In genomic region chrX:160766233-160766616, GRCm38 (mm10) we compare ENCODE assay signal across 8 mouse cellular contexts. TPM values are rescaled to one million over a fixed set of nuclear protein-coding genes. Genes with fewer than 3 reads are reported as not detected.
A peak's percentile ranks its signal among the peaks of the same experiment; 100 is the strongest.
DNase-seq lines count a peak whose midpoint lies in the region; ATAC-seq and TF ChIP-seq lines count a peak whose summit lies in the region.

No protein-coding gene starts in this region.

- no peak for TF ChIP-seq POLR2A in small intestine, adult 2 months (IDR thresholded peaks at IDR 0.05; ENCODE audit: low read depth, low read length)

- no peak for TF ChIP-seq CTCF in E14TG2a.4 (conservative IDR thresholded peaks at IDR 0.05; ENCODE audit: low read length)
- TF ChIP-seq CTCF in small intestine, adult 2 months (IDR thresholded peaks at IDR 0.05; ENCODE audit: extremely low read depth, insufficient read length, insufficient replicate concordance, low read depth, low read length) = no peak

- no peaks in the 10 kb centered on the region for H3K36me3 ChIP-seq in E14TG2a.4 (ENCODE audit: insufficient read depth, low read length)
- no peaks in the 10 kb centered on the region for H3K36me3 ChIP-seq in forebrain, embryonic 10.5 days (replicated peaks)
- H3K36me3 ChIP-seq in limb, embryonic 15.5 days = no peaks in the 10 kb centered on the region
- H3K36me3 ChIP-seq in small intestine, adult 2 months (ENCODE audit: control insufficient read depth, insufficient read depth, low read length) = no peaks in the 10 kb centered on the region

- H3K27ac ChIP-seq in forebrain, embryonic 10.5 days = peak overlapping the region; percentile 44
- H3K27ac ChIP-seq in limb, embryonic 15.5 days = peak overlapping the region; percentile 61
- no peak overlapping the region for H3K27ac ChIP-seq in small intestine, adult 2 months (ENCODE audit: insufficient read depth, low read depth, low read length)

- no peak for DNase-seq in frontal cortex, postnatal 14 days (ENCODE audit: low spot score in 2 of 2)
- no peak for DNase-seq in forebrain, embryonic 10.5 days (ENCODE audit: extremely low spot score, low spot score)
- DNase-seq in left cerebral cortex, postnatal 4 days = no peak
- no peak for DNase-seq in layer of hippocampus, adult 8-10 months (ENCODE audit: low spot score in 2 of 2)

- H3K4me2 ChIP-seq in limb, embryonic 15.5 days = no peak overlapping the region

- ATAC-seq in frontal cortex, adult (ENCODE audit: low TSS enrichment) = peak; percentile 92
- peak; percentile 71; the same call in 1 of the 2 replicates for ATAC-seq in limb, embryonic 15.5 days (ENCODE audit: insufficient number of reproducible peaks, low FRiP score, low TSS enrichment, low read depth)

- H3K9ac ChIP-seq in limb, embryonic 15.5 days = no peak overlapping the region

- H3K9me3 ChIP-seq in E14TG2a.4 (ENCODE audit: low read length) = no peaks in the 10 kb centered on the region
- H3K9me3 ChIP-seq in forebrain, embryonic 10.5 days = no peaks in the 10 kb centered on the region
- no peaks in the 10 kb centered on the region for H3K9me3 ChIP-seq in limb, embryonic 15.5 days

- H3K27me3 ChIP-seq in E14TG2a.4 (ENCODE audit: insufficient read depth, low read length) = no peaks in the 10 kb centered on the region
- H3K27me3 ChIP-seq in forebrain, embryonic 10.5 days (ENCODE audit: poor library complexity, severe bottlenecking) = peaks cover 90% of the 10 kb centered on the region
- peaks cover 6% of the 10 kb centered on the region for H3K27me3 ChIP-seq in limb, embryonic 15.5 days
- no peaks in the 10 kb centered on the region for H3K27me3 ChIP-seq in small intestine, adult 2 months (ENCODE audit: control insufficient read depth, insufficient read depth, low read length)

- intact Hi-C loops in left cerebral cortex, postnatal 4 days (cut with DNase I) = loop anchor here (10.0 kb wide), 1 partner anchor 259 kb away; no protein-coding TSS in a partner anchor

- H3K4me1 ChIP-seq in E14TG2a.4 (replicated peaks; ENCODE audit: low read depth, low read length) = no peaks in the 10 kb centered on the region
- no peaks in the 10 kb centered on the region for H3K4me1 ChIP-seq in forebrain, embryonic 10.5 days
- no peaks in the 10 kb centered on the region for H3K4me1 ChIP-seq in limb, embryonic 15.5 days
- no peaks in the 10 kb centered on the region for H3K4me1 ChIP-seq in small intestine, adult 2 months (ENCODE audit: control insufficient read depth, insufficient read depth, insufficient read length, low read length)

- H3K4me3 ChIP-seq in E14TG2a.4 (replicated peaks; ENCODE audit: low read length) = peak overlapping the region; percentile 75
- peak overlapping the region; percentile 57 for H3K4me3 ChIP-seq in forebrain, embryonic 10.5 days
- peak overlapping the region; percentile 48 for H3K4me3 ChIP-seq in limb, embryonic 15.5 days
- H3K4me3 ChIP-seq in small intestine, adult 2 months (ENCODE audit: low read depth, low read length) = peak overlapping the region; percentile 68

- WGBS in forebrain, embryonic 10.5 days = 33% methylated on average over 15 of the region's 15 CpGs
- WGBS in limb, embryonic 15.5 days = 31% methylated on average over 15 of the region's 15 CpGs
- 19% methylated on average over 15 of the region's 15 CpGs for WGBS in small intestine, adult 2 months

RNA-seq across cellular contexts. Expression of gene Rs1, which starts 1.6 kb away (rescaled TPM):
- not detected in 2 replicates for polyA plus RNA-seq in forebrain, embryonic 10.5 days (2016; fragmentation: Nextera tagmentation; extraction: Ambion mirVana)
- 0.06 TPM in 1 of 2 replicates, not detected in the other for polyA plus RNA-seq in limb, embryonic 15.5 days (2015; fragmentation: Nextera tagmentation; extraction: Ambion mirVana)
- not detected in 2 replicates for polyA plus RNA-seq in small intestine, adult 2 months (2012; rRNA removed)
- total RNA-seq in left cerebral cortex, postnatal 4 days (2021) = under 1 TPM in 1 of 2 experiments, not detected in 1; 0.08 TPM
- total RNA-seq in layer of hippocampus, adult 8-10 months (2022) = under 1 TPM in 1 of 4 experiments, not detected in 3; 0.20 TPM

RNA-seq across cellular contexts. Expression of gene Ppef1, which starts 30.7 kb away (rescaled TPM):
- polyA plus RNA-seq in forebrain, embryonic 10.5 days (2016; fragmentation: Nextera tagmentation; extraction: Ambion mirVana) = 0.17 and 0.54 TPM in 2 replicates
- 0.26 and 0.47 TPM in 2 replicates for polyA plus RNA-seq in limb, embryonic 15.5 days (2015; fragmentation: Nextera tagmentation; extraction: Ambion mirVana)
- polyA plus RNA-seq in small intestine, adult 2 months (2012; rRNA removed) = not detected in 2 replicates
- 1 to 10 TPM in 1 of 2 experiments, under 1 TPM in 1; 0.76 to 1.0 TPM for total RNA-seq in left cerebral cortex, postnatal 4 days (2021)
- 1 to 10 TPM in 1 of 4 experiments, under 1 TPM in 3; 0.13 to 2.8 (median 0.80) TPM for total RNA-seq in layer of hippocampus, adult 8-10 months (2022)
